Mouse (Mus musculus) brain, embryonic 14.5 days (tissue): ENCODE results near the gene Jag1.

Source experiments
- CTCF ChIP-seq: fragments of 200-500 bp; IDR thresholded peaks from 2 replicates; pipeline ENCODE4 v1.5.1; 2012; ENCODE audit warnings: inconsistent platforms, mild to moderate bottlenecking, moderate library complexity, borderline replicate concordance; ENCODE audit not compliant: insufficient read depth, insufficient read length; ENCODE audit errors: extremely low read depth
- POLR2A ChIP-seq: fragments of 200-500 bp; IDR thresholded peaks from 2 replicates; pipeline ENCODE4 v1.6.1; 2012; ENCODE audit warnings: mild to moderate bottlenecking, inconsistent platforms, borderline replicate concordance; ENCODE audit not compliant: poor library complexity, insufficient read depth, insufficient read length, severe bottlenecking; ENCODE audit errors: extremely low read depth

DNA sequence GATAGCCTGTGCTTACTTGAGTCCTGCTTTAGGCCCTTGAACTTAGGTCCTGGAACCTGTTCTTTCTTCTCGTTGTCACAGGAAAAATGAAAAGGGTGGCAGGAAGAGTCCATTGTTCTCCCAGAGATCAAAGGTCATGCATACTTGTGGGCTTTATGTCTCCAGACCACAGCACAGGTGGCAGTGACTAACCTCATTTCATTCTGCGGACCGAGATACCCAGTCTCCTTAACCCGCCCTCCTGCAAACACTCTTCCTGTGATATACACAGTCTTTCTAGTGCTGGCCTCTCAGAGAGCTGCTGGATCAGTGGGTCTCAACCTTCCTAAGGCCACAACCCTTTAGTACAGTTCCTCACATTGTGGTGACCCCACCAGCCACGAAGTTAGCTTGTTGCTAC is 17.6 kb upstream of the Jag1 start:
- TF ChIP-seq POLR2A (no peak), CTCF (no peak)
